Mouse (Mus musculus) lung, postnatal 0 days (tissue): ENCODE measurements around the gene Clec2e.
"Not testable (repeated sequence)": the region's sequence is repeated elsewhere in the genome, so short reads cannot be mapped to it uniquely, and the experiment has no call there.

Experiments used
- CTCF ChIP-seq: IDR thresholded peaks from 2 replicates; pipeline ENCODE4 v1.5.1; 2016; ENCODE audit warnings: antibody characterized with exemption, mild to moderate bottlenecking
- EP300 ChIP-seq: IDR thresholded peaks from 2 replicates; pipeline ENCODE4 v1.6.1; 2016; ENCODE audit warnings: antibody characterized with exemption, mild to moderate bottlenecking, control low read depth

- not testable (repeated sequence) for TF ChIP-seq CTCF, EP300
Observed at GRCm38 (mm10) chr6:129086031-129086430, 14.7 kb downstream of the Clec2e start.
